Mouse (Mus musculus): ENCODE data around the gene Fig4. TPM values are rescaled to one million over a fixed set of nuclear protein-coding genes. Genes with fewer than 3 reads are reported as not detected.

Fig4 gene
- polyA plus RNA-seq, 1 experiment from 2014 or later: 15.3 TPM

GRCm38 (mm10) chr10:41235584-41235983, 67.5 kb downstream of the Fig4 start:
- 88% methylated on average over 3 of the region's 3 CpGs for WGBS
- H3K4me3 ChIP-seq (ENCODE audit: low read length): no peak overlapping the region
- H3K27ac ChIP-seq (ENCODE audit: low read depth, low read length): no peak overlapping the region
- H3K9ac ChIP-seq (ENCODE audit: low read depth, low read length): no peak overlapping the region
- no peak overlapping the region for H3K4me2 ChIP-seq (replicated peaks; ENCODE audit: low read depth, low read length)
- H3K27me3 ChIP-seq (ENCODE audit: control insufficient read depth, insufficient read depth, low read length): no peaks in the 10 kb centered on the region
- H3K9me3 ChIP-seq (ENCODE audit: control insufficient read depth, low read length): no peaks in the 10 kb centered on the region
- no peaks in the 10 kb centered on the region for H3K4me1 ChIP-seq (ENCODE audit: control insufficient read depth, insufficient read depth, low read length)
- no peaks in the 10 kb centered on the region for H3K36me3 ChIP-seq (ENCODE audit: control insufficient read depth, insufficient read depth, low read length)
- ATAC-seq (ENCODE audit: low FRiP score, low TSS enrichment): no peak

- H3K4me2 ChIP-seq (replicated peaks; ENCODE audit: low read depth, low read length): no peak overlapping the region
- H3K9ac ChIP-seq (ENCODE audit: low read depth, low read length): no peak overlapping the region
- H3K4me3 ChIP-seq (ENCODE audit: low read length): no peak overlapping the region
- H3K9me3 ChIP-seq (ENCODE audit: control insufficient read depth, low read length): no peaks in the 10 kb centered on the region
- no peaks in the 10 kb centered on the region for H3K4me1 ChIP-seq (ENCODE audit: control insufficient read depth, insufficient read depth, low read length)
- H3K27me3 ChIP-seq (ENCODE audit: control insufficient read depth, insufficient read depth, low read length): no peaks in the 10 kb centered on the region
- ATAC-seq (ENCODE audit: low FRiP score, low TSS enrichment): no peak
- WGBS: 87% methylated on average over 2 of the region's 2 CpGs
- no peaks in the 10 kb centered on the region for H3K36me3 ChIP-seq (ENCODE audit: control insufficient read depth, insufficient read depth, low read length)
- no peak overlapping the region for H3K27ac ChIP-seq (ENCODE audit: low read depth, low read length)
Observed at GRCm38 (mm10) chr10:41235159-41235558, 67.9 kb downstream of the Fig4 start.

GRCm38 (mm10) chr10:41234552-41234951, 68.5 kb downstream of the Fig4 start:
- H3K4me3 ChIP-seq (ENCODE audit: low read length): no peak overlapping the region
- no peak overlapping the region for H3K27ac ChIP-seq (ENCODE audit: low read depth, low read length)
- H3K4me1 ChIP-seq (ENCODE audit: control insufficient read depth, insufficient read depth, low read length): no peaks in the 10 kb centered on the region
- ATAC-seq (ENCODE audit: low FRiP score, low TSS enrichment): no peak
- no peaks in the 10 kb centered on the region for H3K36me3 ChIP-seq (ENCODE audit: control insufficient read depth, insufficient read depth, low read length)
- H3K4me2 ChIP-seq (replicated peaks; ENCODE audit: low read depth, low read length): no peak overlapping the region
- WGBS: 68% methylated on average over 9 of the region's 9 CpGs
- H3K27me3 ChIP-seq (ENCODE audit: control insufficient read depth, insufficient read depth, low read length): no peaks in the 10 kb centered on the region
- no peaks in the 10 kb centered on the region for H3K9me3 ChIP-seq (ENCODE audit: control insufficient read depth, low read length)
- H3K9ac ChIP-seq (ENCODE audit: low read depth, low read length): no peak overlapping the region

DNA sequence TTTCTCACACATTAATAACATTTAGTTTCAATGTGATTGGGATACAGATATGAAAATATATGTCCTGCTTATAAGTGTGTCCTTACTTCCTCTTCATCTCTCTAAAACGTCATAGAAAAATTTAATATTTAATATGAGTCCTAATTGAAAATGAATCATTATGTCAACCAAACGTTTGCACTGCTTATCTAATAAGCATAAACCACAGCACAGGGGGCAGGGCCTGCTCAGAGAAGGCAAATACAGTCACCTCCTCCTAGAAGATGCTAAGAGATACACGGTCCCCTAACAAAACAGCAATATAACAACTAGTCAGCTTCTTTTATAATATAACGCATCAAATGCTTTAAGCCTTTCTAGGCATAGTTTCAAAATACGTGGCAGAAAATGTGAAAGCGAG, 69.9 kb downstream of the Fig4 start:
- H3K9me3 ChIP-seq (ENCODE audit: control insufficient read depth, low read length): no peaks in the 10 kb centered on the region
- no peak overlapping the region for H3K4me2 ChIP-seq (replicated peaks; ENCODE audit: low read depth, low read length)
- no peak overlapping the region for H3K9ac ChIP-seq (ENCODE audit: low read depth, low read length)
- no peaks in the 10 kb centered on the region for H3K36me3 ChIP-seq (ENCODE audit: control insufficient read depth, insufficient read depth, low read length)
- ATAC-seq (ENCODE audit: low FRiP score, low TSS enrichment): no peak
- no peak overlapping the region for H3K27ac ChIP-seq (ENCODE audit: low read depth, low read length)
- WGBS: 82% methylated on average over 6 of the region's 6 CpGs
- no peaks in the 10 kb centered on the region for H3K4me1 ChIP-seq (ENCODE audit: control insufficient read depth, insufficient read depth, low read length)
- H3K4me3 ChIP-seq (ENCODE audit: low read length): no peak overlapping the region
- H3K27me3 ChIP-seq (ENCODE audit: control insufficient read depth, insufficient read depth, low read length): no peaks in the 10 kb centered on the region

- H3K4me2 ChIP-seq (replicated peaks; ENCODE audit: low read depth, low read length): no peak overlapping the region
- H3K4me3 ChIP-seq (ENCODE audit: low read length): no peak overlapping the region
- H3K36me3 ChIP-seq (ENCODE audit: control insufficient read depth, insufficient read depth, low read length): no peaks in the 10 kb centered on the region
- H3K9me3 ChIP-seq (ENCODE audit: control insufficient read depth, low read length): no peaks in the 10 kb centered on the region
- whole genome bisulfite sequencing: 86% methylated on average over 6 of the region's 6 CpGs
- H3K4me1 ChIP-seq (ENCODE audit: control insufficient read depth, insufficient read depth, low read length): no peaks in the 10 kb centered on the region
- no peak overlapping the region for H3K9ac ChIP-seq (ENCODE audit: low read depth, low read length)
- H3K27me3 ChIP-seq (ENCODE audit: control insufficient read depth, insufficient read depth, low read length): no peaks in the 10 kb centered on the region
- H3K27ac ChIP-seq (ENCODE audit: low read depth, low read length): no peak overlapping the region
- ATAC-seq (ENCODE audit: low FRiP score, low TSS enrichment): no peak
Observed at GRCm38 (mm10) chr10:41231163-41231835, 71.8 kb downstream of the Fig4 start.

DNA sequence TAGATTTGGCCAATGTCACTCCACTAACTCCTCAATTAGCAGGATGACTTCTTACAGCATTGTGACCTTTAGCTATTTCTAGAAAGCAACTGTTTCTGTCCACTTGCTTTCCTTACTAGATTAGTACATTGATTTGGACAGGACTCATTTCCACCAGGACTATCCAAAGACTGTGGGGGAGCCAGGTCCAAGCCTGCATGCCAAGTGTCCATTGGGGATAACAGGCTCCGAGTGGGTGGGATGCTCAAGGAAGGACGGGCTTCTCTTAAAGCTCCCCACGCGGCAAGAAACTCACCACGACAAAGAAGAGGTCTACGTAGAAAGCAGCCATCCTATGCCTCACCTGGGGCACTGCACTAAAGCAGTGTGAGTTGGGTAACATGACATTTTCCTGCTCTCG, 75.4 kb downstream of the Fig4 start:
- Histone ChIP-seq H3K27me3 (ENCODE audit: control insufficient read depth, insufficient read depth, low read length) (no peaks in the 10 kb centered on the region), H3K9ac (ENCODE audit: low read depth, low read length) (no peak overlapping the region), H3K4me3 (ENCODE audit: low read length) (no peak overlapping the region), H3K4me2 (replicated peaks; ENCODE audit: low read depth, low read length) (no peak overlapping the region), H3K27ac (ENCODE audit: low read depth, low read length) (no peak overlapping the region), H3K4me1 (ENCODE audit: control insufficient read depth, insufficient read depth, low read length) (no peaks in the 10 kb centered on the region), H3K9me3 (ENCODE audit: control insufficient read depth, low read length) (no peaks in the 10 kb centered on the region), H3K36me3 (ENCODE audit: control insufficient read depth, insufficient read depth, low read length) (no peaks in the 10 kb centered on the region)
- WGBS: 90% methylated on average over 7 of the region's 7 CpGs
- no peak for ATAC-seq (ENCODE audit: low FRiP score, low TSS enrichment)

DNA sequence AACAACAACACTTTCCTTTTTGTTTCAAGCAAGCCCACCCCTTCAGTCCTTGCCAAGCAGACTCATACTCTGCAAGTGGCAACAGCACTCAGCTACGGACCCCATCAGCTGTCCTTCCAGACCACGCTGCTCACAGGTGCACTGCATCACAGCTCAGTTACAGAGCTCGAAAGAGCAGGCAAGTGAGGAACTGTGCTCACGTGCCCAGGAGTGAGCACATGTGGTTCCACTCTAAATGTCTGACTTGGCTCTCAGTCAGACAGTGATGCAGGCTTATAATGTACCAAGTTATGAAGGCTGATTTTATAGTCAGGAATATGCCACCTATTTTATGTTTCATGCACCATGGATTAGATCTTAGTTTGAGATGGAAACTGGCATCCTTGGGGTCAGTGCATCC, 79.6 kb downstream of the Fig4 start:
- WGBS: 86% methylated on average over 4 of the region's 4 CpGs
- Histone ChIP-seq H3K36me3 (ENCODE audit: control insufficient read depth, insufficient read depth, low read length) (no peaks in the 10 kb centered on the region), H3K27ac (ENCODE audit: low read depth, low read length) (no peak overlapping the region), H3K27me3 (ENCODE audit: control insufficient read depth, insufficient read depth, low read length) (no peaks in the 10 kb centered on the region), H3K9ac (ENCODE audit: low read depth, low read length) (no peak overlapping the region), H3K4me3 (ENCODE audit: low read length) (no peak overlapping the region), H3K4me2 (replicated peaks; ENCODE audit: low read depth, low read length) (no peak overlapping the region), H3K9me3 (ENCODE audit: control insufficient read depth, low read length) (no peaks in the 10 kb centered on the region), H3K4me1 (ENCODE audit: control insufficient read depth, insufficient read depth, low read length) (no peaks in the 10 kb centered on the region)
- ATAC-seq (ENCODE audit: low FRiP score, low TSS enrichment): no peak

GRCm38 (mm10) chr10:41221204-41221603, 81.9 kb downstream of the Fig4 start:
- WGBS: 78% methylated on average over 4 of the region's 4 CpGs
- no peak overlapping the region for H3K4me2 ChIP-seq (replicated peaks; ENCODE audit: low read depth, low read length)
- no peaks in the 10 kb centered on the region for H3K36me3 ChIP-seq (ENCODE audit: control insufficient read depth, insufficient read depth, low read length)
- H3K9ac ChIP-seq (ENCODE audit: low read depth, low read length): no peak overlapping the region
- no peak overlapping the region for H3K4me3 ChIP-seq (ENCODE audit: low read length)
- H3K9me3 ChIP-seq (ENCODE audit: control insufficient read depth, low read length): no peaks in the 10 kb centered on the region
- H3K27ac ChIP-seq (ENCODE audit: low read depth, low read length): no peak overlapping the region
- no peak for ATAC-seq (ENCODE audit: low FRiP score, low TSS enrichment)
- no peaks in the 10 kb centered on the region for H3K4me1 ChIP-seq (ENCODE audit: control insufficient read depth, insufficient read depth, low read length)
- no peaks in the 10 kb centered on the region for H3K27me3 ChIP-seq (ENCODE audit: control insufficient read depth, insufficient read depth, low read length)

DNA sequence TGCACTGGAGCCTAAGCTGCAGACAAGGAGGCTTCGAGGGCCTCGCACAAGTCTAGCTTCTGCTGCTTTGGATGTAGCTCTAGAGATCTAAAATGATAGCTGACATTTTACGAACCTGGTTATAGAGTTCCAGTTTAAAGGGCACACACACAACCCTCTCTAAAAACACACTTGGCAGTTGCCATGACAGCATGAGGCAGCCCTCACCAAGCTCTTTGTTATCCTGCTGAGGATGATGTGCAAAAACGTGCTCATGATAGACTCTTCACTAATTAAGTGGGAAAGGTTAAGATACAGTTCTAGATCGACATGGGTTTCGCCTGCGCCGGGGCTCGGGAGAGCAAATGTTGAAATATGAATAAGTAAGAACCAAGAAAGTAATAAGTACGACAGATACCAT, 84.2 kb downstream of the Fig4 start:
- WGBS: 88% methylated on average over 10 of the region's 10 CpGs
- H3K27me3 ChIP-seq (ENCODE audit: control insufficient read depth, insufficient read depth, low read length): no peaks in the 10 kb centered on the region
- no peaks in the 10 kb centered on the region for H3K4me1 ChIP-seq (ENCODE audit: control insufficient read depth, insufficient read depth, low read length)
- H3K27ac ChIP-seq (ENCODE audit: low read depth, low read length): no peak overlapping the region
- H3K4me2 ChIP-seq (replicated peaks; ENCODE audit: low read depth, low read length): no peak overlapping the region
- no peak for ATAC-seq (ENCODE audit: low FRiP score, low TSS enrichment)
- H3K9ac ChIP-seq (ENCODE audit: low read depth, low read length): no peak overlapping the region
- H3K36me3 ChIP-seq (ENCODE audit: control insufficient read depth, insufficient read depth, low read length): no peaks in the 10 kb centered on the region
- no peaks in the 10 kb centered on the region for H3K9me3 ChIP-seq (ENCODE audit: control insufficient read depth, low read length)
- no peak overlapping the region for H3K4me3 ChIP-seq (ENCODE audit: low read length)

All from kidney, embryonic 14.5 days (tissue).